Mouse (Mus musculus) cerebellum, postnatal 4 days (tissue): ENCODE results near the gene Zfp764.
"Not testable (repeated sequence)": the region's sequence is repeated elsewhere in the genome, so short reads cannot be mapped to it uniquely, and the experiment has no call there.

Experiments
- DNase-seq, 2 experiments: peaks; one replicate each; pipeline ENCODE4 v3.0.0; 2022; ENCODE audit warnings: low spot score in 2 of 2, mixed read lengths in 1 of 2

Gene Zfp764

DNA sequence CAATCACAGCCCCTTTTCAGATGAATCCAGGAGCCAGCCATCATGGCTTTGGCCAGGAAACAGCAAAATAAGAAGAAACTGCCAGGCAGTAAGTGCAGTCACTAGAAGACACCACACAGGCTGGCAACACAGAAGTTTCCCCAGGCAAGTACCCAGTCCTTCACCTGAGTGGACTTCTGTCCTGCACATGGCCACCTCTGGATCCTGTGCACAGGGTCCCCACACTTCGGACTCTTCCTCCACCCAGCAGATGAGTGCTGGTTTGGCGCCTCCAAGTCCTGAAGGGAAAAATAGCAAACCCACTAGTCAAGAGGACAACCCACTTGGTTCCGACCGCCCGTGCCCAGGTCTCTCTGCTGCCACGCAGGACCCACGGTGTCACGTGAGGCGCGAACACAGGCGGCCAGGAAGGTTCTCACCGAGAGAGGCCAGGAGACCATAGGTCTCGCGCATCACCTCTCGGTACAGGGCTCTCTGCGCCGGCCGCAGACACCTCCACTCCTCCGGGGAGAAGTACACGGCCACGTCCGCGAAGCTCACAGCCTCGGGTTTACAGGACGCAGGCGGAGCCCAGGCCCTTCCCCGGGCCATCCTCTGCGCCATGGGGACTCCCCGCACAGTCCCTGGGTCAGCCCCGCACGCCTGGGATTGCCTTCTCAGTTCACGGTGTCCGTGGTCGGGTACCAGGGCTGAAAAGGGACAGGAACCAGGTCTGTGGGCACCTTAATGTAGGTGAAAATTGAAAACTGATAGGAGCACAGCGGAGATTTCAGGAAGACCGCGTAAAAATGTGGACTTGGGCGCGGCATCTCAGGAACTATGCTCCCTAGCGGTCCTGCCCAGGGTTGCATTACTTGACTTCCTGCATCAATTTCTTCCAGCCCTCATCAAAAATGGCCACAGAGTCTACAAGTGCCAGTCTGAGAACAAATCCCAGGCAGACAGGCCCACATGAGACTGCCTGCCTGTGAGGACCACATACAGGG, at the start of gene Zfp764:
Gene Zfp764, minus strand, starts transcription at position 821 of the 986 bp plus-strand sequence.
- DNase-seq = peak; percentile 69 to 86

DNA sequence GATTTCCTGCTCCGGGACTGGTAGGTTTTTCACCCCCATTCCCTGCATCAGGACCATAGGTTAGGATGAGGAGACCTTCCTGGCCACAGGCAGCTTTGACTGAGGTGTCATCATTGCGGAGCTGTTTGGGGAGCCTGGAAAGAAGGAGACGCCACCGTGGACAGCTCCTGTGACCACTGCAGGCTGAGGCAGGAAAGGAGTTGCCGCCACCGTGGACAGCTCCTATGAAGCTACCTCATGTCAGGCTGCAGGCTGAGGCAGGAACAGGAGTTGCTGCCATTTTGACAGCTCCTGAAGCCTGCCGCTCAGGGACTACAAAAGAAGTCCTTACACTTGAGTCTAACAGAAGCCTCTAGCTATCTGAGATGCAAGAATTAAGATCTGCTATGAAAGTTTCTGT, 48.3 kb upstream of the Zfp764 start:
- DNase-seq = no peak

DNA sequence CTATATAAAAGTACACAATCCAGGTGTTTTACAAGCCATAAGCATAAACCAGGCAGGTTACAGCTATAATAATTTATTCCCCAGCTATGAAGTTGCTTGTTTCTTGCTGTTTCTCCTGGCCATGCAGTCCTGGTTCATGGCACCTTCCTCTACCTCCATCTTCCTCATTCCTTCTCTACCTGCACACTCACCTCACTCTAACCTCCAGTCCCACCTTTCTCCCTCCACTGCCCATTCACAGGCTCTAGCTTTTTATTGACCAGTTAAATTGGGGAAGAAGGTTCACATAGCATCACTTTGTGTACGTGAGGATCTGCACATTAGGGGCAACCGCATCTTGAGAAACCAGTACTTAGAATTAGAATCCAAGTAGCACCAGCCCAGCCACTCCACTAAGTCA, 46.4 kb upstream of the Zfp764 start:
- no peak for DNase-seq

DNA sequence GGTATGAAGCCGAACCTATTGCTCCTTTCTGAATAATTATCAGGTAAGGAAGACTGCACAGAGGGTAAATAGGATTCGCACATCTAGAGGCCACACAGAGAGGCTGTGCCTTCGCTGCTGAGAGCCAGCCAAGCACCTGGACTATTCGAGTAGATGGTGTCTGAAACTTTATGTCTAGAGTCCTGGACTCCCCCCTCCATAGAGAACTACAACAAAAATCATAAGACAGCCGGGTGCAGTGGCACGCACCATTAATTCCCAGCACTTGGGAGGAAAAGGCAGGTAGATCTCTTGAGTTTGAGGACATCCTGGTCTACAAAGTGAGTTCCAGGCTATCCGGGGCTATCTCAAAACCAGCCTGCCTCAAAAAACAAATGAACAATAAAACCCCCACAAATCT, 43.3 kb upstream of the Zfp764 start:
- no peak for DNase-seq

DNA sequence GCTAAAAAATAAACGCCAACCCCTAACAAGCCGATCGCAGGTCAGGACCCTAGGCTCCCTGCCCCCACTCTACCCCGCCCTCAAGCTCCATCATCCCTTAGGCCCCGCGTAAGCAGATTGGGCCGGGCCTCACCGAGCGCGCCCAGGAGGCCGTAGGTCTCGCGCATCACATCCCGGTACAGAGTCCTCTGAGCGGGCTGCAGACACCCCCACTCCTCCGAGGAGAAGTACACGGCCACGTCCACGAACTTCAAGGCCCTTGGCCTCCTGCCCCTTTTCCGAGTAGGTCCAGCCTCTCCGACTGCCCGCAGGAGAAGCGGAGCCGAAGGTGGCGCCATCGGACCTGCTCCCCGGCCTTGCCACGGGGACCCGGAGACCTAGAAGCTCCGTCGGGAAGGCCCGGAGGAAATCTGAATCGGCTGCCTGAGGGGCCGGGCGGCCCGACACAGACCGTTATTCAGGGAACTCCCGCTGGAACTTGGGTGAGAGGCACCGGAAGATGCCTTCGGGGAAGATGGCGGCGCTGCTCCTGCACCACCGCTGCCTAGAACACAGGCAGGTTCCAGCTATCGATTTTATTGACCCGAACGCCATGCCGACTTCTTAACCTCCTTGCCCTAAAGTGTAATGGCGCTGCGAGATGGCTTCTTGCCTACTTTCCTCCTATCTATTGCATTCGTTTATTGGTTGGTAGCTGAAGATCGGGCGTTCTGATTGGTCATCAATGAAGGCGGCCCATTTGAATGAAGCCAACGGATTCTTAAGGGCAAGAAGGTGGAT, 42.1 kb upstream of the Zfp764 start, which contains the start of gene Zfp689:
Gene Zfp689, minus strand, starts transcription at position 638 of the 780 bp plus-strand sequence.
- peak; percentile 69 to 90 for DNase-seq

DNA sequence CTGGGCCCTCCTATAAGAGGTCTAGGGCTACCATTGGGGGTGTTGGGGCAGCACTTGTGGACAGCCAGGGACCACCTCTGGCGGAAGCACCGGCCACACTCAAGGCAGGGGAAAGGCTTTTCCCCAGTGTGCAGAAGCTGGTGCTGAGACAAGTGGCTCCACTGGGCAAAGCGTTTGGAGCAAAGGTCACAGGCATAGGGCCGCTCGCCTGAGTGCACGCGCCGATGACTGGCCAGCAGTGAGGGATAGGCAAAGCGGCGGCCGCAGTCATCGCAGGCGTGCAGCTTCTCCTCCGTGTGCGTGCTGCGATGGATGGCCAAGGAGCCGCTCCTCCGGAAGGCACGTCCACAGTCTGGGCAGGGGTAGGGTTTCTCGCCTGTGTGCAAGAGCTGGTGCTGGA, 37.4 kb upstream of the Zfp764 start:
- no peak for DNase-seq

DNA sequence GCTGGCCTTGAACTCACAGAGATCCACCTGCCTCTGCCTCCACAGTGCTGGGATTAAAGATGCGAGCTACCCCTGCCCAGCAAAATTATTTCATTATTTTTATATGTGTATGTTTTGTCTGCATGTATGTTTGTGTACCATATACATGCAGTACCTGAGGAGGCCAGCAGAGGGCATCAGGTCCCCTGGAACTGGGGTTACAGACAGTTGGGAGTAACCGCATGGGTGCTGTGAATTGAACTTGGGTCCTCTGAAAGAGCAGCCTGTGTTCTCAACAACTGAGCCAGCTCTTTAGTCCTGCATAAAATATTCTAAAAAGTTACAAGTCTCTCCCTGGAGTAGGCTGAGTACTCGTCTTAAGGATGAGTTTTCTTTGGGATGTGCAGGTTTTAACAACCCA, 31.1 kb upstream of the Zfp764 start:
- no peak for DNase-seq

DNA sequence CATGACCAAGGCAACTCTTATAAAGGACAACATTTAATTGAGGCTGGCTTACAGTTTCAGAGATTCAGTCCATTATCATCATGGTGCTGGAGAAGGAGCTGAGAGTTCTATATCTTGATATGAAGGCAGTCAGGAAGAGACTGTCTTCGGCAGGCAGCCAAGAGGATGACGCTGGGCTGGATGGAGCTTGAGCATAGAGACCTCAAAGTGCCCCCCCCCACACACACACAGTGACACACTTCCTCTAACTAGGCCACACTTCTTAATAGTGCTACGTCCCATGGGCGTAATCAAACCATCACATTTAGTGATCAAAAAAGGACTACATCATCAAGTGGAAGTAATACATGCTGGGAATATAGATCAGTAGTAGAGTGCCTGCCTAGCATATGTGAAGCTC, 28.6 kb upstream of the Zfp764 start:
- no peak for DNase-seq

DNA sequence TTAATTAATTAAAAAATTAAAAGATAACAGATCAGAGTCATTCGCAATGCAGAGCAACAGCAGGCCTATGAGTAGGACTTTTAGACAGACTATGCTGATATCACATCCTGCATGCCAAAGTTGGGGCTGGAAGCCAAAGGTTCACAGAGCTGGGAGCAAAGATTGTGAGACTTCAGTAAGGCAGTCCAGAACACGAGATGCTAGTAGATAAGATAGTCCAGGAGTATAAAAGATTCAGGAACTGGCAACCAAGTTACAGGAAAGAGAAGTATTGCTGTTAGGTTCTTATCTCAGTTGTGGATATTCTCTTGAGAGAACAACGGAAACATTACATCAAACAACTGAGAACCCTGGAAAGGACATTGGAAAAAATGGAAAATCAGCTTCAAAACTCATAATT, 19.7 kb upstream of the Zfp764 start:
- no peak for DNase-seq

DNA sequence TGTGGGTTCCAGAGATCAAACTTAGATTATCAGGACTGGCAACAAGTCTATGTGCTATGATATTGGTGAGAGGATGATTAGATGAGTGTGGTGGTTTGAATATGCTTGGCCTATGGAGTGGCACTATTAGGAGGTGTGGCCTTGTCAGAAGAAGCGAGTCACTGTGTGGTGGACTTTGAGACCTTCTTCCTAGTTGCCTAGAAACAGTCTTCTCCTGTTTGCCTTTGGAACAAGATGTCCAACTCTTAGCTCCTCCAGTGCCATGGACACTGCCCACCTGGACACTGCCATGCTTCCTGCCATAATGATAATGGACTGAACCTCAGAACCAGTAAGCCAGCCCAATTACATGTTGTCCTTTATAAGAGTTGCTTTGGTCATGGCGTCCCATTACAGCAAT, 19.3 kb upstream of the Zfp764 start:
- no peak for DNase-seq

DNA sequence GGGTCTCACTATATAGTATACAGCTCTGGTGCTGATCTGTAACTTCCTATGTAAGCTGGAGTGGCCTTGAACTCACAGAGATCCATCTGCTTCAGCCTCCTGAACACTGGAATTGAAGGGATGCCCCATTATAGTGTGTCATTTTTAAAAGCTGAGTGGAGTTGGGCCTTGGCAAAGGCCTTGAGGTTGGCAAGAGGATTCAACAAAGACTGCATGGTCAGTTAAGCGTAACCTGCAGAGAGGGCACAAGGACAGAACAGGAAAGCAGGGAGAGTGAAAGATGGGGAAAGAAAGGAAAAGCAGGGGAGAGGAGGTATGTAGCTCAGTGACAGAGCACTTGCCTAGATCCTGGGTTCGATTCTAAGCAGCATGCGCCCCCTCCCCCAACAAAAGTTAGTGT, 18.7 kb upstream of the Zfp764 start:
- DNase-seq = no peak

DNA sequence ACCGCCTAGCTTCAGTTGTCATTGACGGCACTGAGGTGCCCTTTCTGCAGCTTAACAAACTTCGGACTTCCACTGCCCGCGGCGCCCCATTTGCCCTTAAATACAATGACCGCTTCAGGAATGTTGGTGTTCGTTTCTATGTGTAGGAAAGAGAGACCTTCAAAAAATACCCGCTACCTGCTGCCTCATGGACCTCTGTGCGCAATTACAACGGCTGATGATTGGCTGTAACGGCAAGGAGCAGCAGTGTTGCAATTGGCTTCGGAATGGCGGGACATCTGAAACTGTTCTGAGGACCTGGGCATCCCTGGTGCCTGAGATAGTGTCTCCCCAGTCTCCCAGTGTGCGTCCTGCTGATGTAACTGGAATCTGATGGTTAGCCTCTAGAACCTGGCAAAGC, 15.6 kb upstream of the Zfp764 start:
- peak in 1 of 2 experiments; percentile 20 for DNase-seq

DNA sequence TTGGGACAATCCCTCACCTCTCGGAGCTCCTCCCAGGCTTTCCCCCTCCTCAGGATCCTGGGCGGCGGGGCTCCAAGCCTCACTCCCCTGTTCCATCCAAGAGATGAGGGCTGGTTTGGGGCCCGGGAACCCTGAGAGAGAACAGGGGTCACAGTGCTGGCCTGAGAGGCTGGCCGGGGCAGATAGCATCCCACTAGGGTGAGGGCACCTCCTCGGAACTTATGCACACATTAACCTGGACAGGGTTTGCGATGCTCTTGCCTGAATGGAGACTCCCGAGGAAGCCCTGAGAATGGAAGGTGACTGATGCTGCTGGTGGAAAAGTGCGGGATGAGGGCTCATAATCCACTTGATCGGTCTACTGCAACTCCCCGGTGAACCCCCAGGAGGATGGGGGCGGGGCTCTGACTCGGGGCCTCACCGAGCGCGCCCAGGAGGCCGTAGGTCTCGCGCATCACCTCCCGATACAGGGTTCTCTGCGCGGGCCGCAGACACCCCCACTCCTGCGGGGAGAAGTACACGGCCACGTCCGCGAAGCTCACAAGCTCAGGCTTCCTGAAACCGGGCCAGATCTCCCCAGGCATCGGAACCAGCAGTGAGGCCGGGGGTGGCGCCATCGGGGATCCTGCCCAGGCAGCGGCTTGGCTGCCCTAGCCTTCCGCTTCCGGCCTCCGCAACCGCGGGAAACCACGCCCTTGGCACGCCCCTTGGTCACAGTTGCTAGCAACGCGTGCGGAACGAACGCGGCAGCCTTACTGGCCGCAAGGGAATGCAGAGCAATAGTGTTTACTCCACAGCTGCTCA, 15.0 kb upstream of the Zfp764 start, which contains the start of gene Zfp688:
Gene Zfp688, minus strand, starts transcription at position 681 of the 804 bp plus-strand sequence.
- peak; percentile 75 to 87 for DNase-seq

DNA sequence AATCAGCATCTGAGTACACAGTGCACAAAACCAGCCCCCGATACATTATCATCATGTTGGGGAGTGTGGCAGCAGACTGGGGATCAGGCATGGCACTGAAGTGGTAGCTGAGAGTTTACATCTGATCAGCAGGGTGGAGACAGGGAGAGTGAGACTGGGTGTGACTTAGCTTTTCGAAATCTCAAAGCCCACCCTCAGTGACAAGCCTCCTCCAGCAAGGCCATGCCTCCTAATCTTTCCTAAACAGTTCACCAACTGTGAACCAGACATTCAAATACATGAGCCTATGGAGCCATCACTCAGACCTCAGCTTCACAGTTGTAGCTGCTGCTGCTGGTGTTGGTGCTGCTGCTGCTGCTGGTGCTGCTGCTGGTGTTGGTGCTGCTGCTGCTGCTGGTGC, 4.8 kb upstream of the Zfp764 start:
- no peak for DNase-seq

DNA sequence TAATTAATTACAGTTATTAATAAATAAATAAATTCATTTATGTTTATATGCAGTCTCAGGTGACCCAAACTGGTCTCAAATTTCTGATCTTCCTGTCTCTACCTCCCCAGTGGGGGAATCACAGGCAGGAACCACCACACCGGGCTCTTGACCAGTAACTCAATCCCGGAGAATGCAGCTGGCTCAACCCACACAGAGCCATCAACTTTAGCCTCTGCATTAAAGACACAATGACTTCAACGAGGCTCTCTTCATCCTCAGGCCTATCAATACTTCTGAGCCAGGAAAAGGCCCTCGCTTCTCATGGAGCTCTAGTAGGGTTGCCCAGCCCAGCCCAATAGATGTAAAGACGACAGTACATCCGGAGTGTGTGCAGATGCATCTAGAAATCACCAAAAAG, 2.5 kb downstream of the Zfp764 start:
- not testable (repeated sequence) for DNase-seq

DNA sequence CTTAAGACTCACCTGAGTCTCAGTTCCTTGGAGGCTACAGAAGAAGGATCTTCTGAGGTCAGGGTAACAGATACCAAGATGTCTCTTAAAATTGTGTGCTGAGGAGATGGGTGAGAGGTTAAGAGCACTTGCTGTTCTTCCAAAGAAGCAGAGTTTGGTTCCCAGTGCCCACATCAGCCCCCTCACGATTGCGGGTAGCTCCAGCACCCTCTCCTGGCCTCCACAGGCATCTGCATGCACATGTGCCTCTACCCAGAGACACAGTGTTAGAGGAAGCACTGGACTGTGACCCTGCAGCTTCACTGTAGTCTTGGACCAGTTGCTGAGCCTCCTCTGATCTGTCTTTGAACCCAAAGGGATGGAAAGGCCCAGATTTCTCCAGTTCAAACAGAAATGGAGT, 3.6 kb downstream of the Zfp764 start:
- no peak for DNase-seq

DNA sequence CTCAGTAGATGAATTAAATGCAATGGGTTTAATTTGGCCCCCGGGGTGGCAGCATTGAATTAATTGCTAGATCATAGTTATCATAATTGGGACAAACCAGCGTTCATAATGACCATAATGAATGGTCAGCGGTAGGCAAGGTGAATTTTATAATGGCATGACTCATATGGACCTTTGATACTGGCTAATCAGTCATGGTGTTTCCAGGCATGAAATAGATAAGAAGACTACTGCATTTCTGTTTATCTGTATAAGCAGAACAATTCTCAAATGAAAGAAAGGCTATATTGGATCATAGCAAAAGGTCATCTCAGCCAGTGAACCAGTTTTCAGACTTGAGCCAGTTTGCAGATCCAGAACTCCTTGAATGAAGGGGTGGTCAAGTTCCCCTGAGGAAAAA, 6.3 kb downstream of the Zfp764 start:
- DNase-seq = no peak

DNA sequence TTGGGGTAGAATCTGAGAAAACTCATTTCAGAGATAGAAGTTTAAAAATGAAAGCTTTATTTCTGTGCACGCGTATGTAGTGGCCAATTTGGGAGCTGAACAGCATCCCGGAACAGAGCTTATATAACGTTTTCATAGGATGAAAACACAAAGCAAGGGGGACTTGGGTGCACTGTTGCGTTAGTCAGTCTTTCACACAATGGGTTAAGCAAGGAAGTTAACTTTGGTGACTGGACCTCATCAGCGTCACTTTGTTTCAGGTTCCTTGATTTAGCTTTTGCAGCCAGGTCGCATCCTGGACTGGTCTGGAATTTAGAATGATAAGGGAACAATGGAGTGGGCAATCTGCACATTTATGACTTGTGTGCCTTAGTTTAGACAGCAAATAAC, 12.7 kb downstream of the Zfp764 start:
- no peak for DNase-seq

DNA sequence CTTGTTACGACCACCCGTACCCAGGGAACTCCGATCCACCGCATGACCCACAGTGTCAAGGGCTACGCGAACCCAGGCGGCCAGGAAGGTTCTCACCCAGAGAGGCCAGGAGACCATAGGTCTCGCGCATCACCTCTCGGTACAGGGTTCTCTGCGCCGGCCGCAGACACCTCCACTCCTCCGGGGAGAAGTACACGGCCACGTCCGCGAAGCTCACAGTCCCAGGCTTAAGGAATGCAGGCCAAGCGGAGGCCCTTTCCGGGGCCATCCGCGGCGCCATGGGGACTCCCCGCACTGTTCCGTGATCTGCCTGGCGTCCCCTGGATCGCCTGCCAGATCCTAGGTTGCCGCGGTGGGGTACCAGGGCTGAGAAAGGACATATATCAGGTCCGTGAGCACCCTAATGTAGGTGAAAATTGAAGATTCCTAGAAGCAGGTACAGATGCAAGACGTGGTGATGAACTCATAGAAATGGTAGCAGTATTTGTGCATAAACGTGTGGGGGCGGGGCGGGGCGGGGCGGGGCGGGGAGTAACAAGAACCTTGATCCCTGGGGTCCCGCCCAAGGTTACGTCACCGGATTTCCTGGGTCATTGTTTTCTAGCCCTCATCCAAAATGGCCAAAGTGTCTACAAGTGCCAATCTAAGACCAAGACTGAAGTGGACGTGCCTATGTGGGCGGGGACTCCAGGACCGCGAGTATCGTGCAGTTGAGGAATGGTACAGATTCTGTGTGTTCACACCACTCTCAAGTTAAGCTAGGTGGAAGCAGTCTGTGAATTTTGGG, 13.3 kb downstream of the Zfp764 start, which contains the start of gene E430018J23Rik:
Gene E430018J23Rik, minus strand, starts transcription at position 473 of the 787 bp plus-strand sequence.
- peak; percentile 89 to 95 for DNase-seq

DNA sequence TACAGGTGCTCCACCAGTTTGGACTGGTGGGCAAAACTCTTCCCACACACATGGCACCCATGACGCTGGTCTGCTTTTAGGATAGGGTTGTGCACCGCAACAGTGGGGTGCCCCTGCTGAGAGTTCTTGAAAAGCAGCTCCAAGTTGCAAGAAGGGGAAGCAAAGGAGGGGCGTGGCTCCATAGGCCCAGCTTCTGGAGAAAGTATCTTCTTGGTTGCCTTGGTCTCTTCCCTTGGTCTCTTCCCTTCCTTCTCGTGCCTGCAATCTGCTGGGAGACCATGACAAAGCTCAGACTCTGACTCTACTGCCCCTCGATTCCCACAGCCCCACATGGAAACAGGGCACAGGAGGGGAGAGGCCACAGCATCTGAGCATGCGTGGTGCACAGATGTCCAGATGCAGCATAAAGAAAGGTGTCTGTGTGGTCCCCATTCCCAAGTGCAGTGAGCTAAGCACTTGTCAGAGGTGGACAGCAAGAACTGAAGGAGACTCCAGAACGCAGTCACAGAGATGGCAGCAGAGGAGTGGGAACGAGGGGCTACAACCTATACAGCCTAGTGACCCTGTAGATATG, 14.3 kb downstream of the Zfp764 start:
- DNase-seq = no peak
